Mouse (Mus musculus): ENCODE measurements around the gene Tmtc2.

DNA sequence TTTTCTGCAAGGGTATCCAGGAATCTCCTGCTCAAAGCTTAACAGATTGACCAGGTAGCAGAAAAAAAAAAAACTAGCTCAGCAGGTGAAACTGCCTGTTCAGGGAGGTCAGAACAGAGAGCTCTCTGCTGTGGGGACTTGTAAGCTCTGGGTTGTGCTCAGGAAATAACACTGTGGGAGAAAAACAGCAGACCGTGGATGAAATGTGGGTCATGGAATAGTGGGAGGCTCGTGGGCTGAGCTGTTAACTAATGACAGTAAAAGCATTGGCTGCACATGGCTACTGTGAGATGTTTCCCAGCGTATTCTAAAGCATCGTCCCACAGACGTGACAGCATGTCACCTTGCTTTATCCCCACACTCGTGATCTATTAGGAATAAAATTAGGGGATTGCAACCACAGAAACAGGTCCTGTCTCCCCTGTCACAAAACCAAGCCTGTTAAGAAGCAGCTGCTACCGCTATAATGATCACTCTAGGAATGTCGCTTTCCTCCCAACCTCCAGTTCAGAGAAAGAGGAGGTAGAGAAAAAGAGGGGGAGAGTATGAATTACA lies 4.1 kb upstream of the Tmtc2 start:
- no peak for TF ChIP-seq MAX (IDR thresholded peaks at IDR 0.05; ENCODE audit: low read depth)
- no peak for TF ChIP-seq POLR2A (IDR thresholded peaks at IDR 0.05; ENCODE audit: insufficient read length, low read depth)
- no peak for TF ChIP-seq POLR2AphosphoS2 (IDR thresholded peaks at IDR 0.05; ENCODE audit: insufficient read length, low read depth)
- no peak for TF ChIP-seq USF1 (IDR thresholded peaks at IDR 0.05; ENCODE audit: low read depth)
- no peak for TF ChIP-seq MYOG (IDR thresholded peaks at IDR 0.05; ENCODE audit: control insufficient read depth in 1 of 3, insufficient read depth in 1 of 3, insufficient read length in 2 of 3, low read depth in 2 of 3)
